Mouse (Mus musculus) ES-Bruce4 (cell line): ENCODE results near the gene Kcnk7. TPM values are rescaled to one million over a fixed set of nuclear protein-coding genes. Genes with fewer than 3 reads are reported as not detected.
A peak's percentile ranks its signal among the peaks of the same experiment; 100 is the strongest.

Source experiments
- H3K27ac ChIP-seq: 2 replicates; pipeline ENCODE4 v1.5.1; 2012; ENCODE audit warnings: low read length, inconsistent platforms; ENCODE audit not compliant: insufficient read depth
- H3K27me3 ChIP-seq: 2 replicates; pipeline ENCODE4 v1.6.1; 2012; ENCODE audit warnings: mild to moderate bottlenecking, low read length, inconsistent platforms; ENCODE audit not compliant: control insufficient read depth, poor library complexity, insufficient read depth, severe bottlenecking
- H3K36me3 ChIP-seq: 2 replicates; pipeline ENCODE4 v1.6.1; 2012; ENCODE audit warnings: inconsistent platforms, mild to moderate bottlenecking, low read length, moderate library complexity; ENCODE audit not compliant: control insufficient read depth, poor library complexity, insufficient read depth, severe bottlenecking
- H3K4me1 ChIP-seq: one replicate; pipeline ENCODE4 v1.8.1; 2011; ENCODE audit warnings: low read length; ENCODE audit not compliant: control insufficient read depth, insufficient read depth
- H3K4me3 ChIP-seq: 2 replicates; pipeline ENCODE4 v1.5.1; 2011; ENCODE audit warnings: low read depth, mild to moderate bottlenecking, low read length
- H3K9ac ChIP-seq: 2 replicates; pipeline ENCODE4 v1.6.1; 2012; ENCODE audit warnings: low read depth, mild to moderate bottlenecking, inconsistent platforms; ENCODE audit not compliant: poor library complexity, severe bottlenecking
- H3K9me3 ChIP-seq: replicated peaks from 2 replicates; pipeline ENCODE4 v1.6.1; 2012; ENCODE audit warnings: mild to moderate bottlenecking, low read length, inconsistent platforms; ENCODE audit not compliant: control insufficient read depth, poor library complexity, insufficient read depth, severe bottlenecking
- CTCF ChIP-seq: IDR thresholded peaks from one replicate; pipeline ENCODE4 v1.8.1; 2011; ENCODE audit warnings: low read depth, low read length
- EP300 ChIP-seq: IDR thresholded peaks from 2 replicates; pipeline ENCODE4 v1.6.1; 2011; ENCODE audit warnings: low read depth, low read length; ENCODE audit not compliant: insufficient read depth
- POLR2A ChIP-seq: IDR thresholded peaks from one replicate; pipeline ENCODE4 v1.8.1; 2011; ENCODE audit warnings: low read length; ENCODE audit not compliant: insufficient read depth
- polyA plus RNA-seq: library from polyadenylated mRNA; stranded (reverse); fragments of >200 nt; gene quantifications from 2 replicates; pipeline ENCODE4 v1.2.4, GENCODE M21; 2011; ENCODE audit warnings: low read depth; ENCODE audit not compliant: missing spikeins, insufficient read depth, insufficient read length

Gene Kcnk7
- polyA plus RNA-seq, 1 experiment = not detected

GRCm38 (mm10) chr19:5729444-5729815, 25.3 kb downstream of the Kcnk7 start, which contains the start of gene Fam89b:
Gene Fam89b, minus strand, starts transcription at chr19:5729653.
- Histone ChIP-seq H3K36me3 (no peaks in the 10 kb centered on the region), H3K27me3 (no peaks in the 10 kb centered on the region), H3K9me3 (no peaks in the 10 kb centered on the region), H3K4me1 (no peaks in the 10 kb centered on the region), H3K27ac (no peak within 1 kb of the TSS), H3K4me3 (peak within 1 kb of the TSS; percentile 91), H3K9ac (peak within 1 kb of the TSS; percentile 95)
- TF ChIP-seq POLR2A (peak; percentile 74), EP300 (no peak)

- TF ChIP-seq CTCF (no peak), POLR2A (no peak), EP300 (no peak)
- no peaks in the 10 kb centered on the region for H3K36me3 ChIP-seq
- no peak overlapping the region for H3K27ac ChIP-seq
- H3K9me3 ChIP-seq = no peaks in the 10 kb centered on the region
- no peaks in the 10 kb centered on the region for H3K27me3 ChIP-seq
- H3K9ac ChIP-seq = peak overlapping the region; percentile 59
- H3K4me3 ChIP-seq = peak overlapping the region; percentile 83
- no peaks in the 10 kb centered on the region for H3K4me1 ChIP-seq
Observed at GRCm38 (mm10) chr19:5730314-5731186, 26.4 kb downstream of the Kcnk7 start.

- H3K36me3 ChIP-seq = no peaks in the 10 kb centered on the region
- no peaks in the 10 kb centered on the region for H3K9me3 ChIP-seq
- H3K27ac ChIP-seq = no peak overlapping the region
- H3K27me3 ChIP-seq = no peaks in the 10 kb centered on the region
- peak overlapping the region; percentile 83 for H3K4me3 ChIP-seq
- no peaks in the 10 kb centered on the region for H3K4me1 ChIP-seq
- TF ChIP-seq EP300 = peak; percentile 50; the same call in 1 of the 2 replicates
- TF ChIP-seq POLR2A = peak; percentile 73
- TF ChIP-seq CTCF = no peak
- H3K9ac ChIP-seq = peak overlapping the region; percentile 59
Observed at GRCm38 (mm10) chr19:5731264-5731978, 27.3 kb downstream of the Kcnk7 start.

GRCm38 (mm10) chr19:5734325-5734724, 30.2 kb downstream of the Kcnk7 start:
- Histone ChIP-seq H3K27ac (no peak overlapping the region), H3K36me3 (no peaks in the 10 kb centered on the region)
- TF ChIP-seq EP300 (no peak), POLR2A (no peak), CTCF (no peak)

GRCm38 (mm10) chr19:5739446-5739845, 35.3 kb downstream of the Kcnk7 start:
- H3K4me3 ChIP-seq = no peak overlapping the region

More at GRCm38 (mm10) chr19:5734325-5734724, 30.2 kb downstream of the Kcnk7 start:
- Histone ChIP-seq H3K4me1 (no peaks in the 10 kb centered on the region), H3K27me3 (no peaks in the 10 kb centered on the region), H3K4me3 (no peak overlapping the region), H3K9me3 (no peaks in the 10 kb centered on the region), H3K9ac (no peak overlapping the region)

More at GRCm38 (mm10) chr19:5739446-5739845, 35.3 kb downstream of the Kcnk7 start:
- Histone ChIP-seq H3K27ac (no peak overlapping the region), H3K9me3 (no peaks in the 10 kb centered on the region), H3K9ac (no peak overlapping the region), H3K4me1 (peaks cover 2% of the 10 kb centered on the region), H3K36me3 (no peaks in the 10 kb centered on the region), H3K27me3 (no peaks in the 10 kb centered on the region; the same call in 1 of the 2 replicates)
- TF ChIP-seq CTCF = no peak
